ENCODE assay signal across 15 mouse cellular contexts in genomic region chr3:21644086-21644485, GRCm38 (mm10).
DNase-seq lines count a peak whose midpoint lies in the region; ATAC-seq and TF ChIP-seq lines count a peak whose summit lies in the region.
"Had no signal": no experiment of that assay in that cellular context is flagged by ENCODE, and none has a peak within 500 bp of the region (broad histone marks: within the 10 kb centered on the region; RNA-seq: fewer than 3 reads in every experiment).

No protein-coding gene starts in this region.

- no peaks in the 10 kb centered on the region for H3K4me1 ChIP-seq in kidney, embryonic 14.5 days (ENCODE audit: control insufficient read depth, insufficient read depth, low read length)
- H3K4me1 ChIP-seq in midbrain, postnatal 0 days (ENCODE audit: insufficient read depth, low read length): no peaks in the 10 kb centered on the region
- H3K4me1 ChIP-seq in midbrain, embryonic 13.5 days (replicated peaks): no peaks in the 10 kb centered on the region
- H3K4me1 ChIP-seq: hindbrain, embryonic 13.5 days; megakaryocyte, embryonic 14.5 days; neural tube, embryonic 12.5 days had no signal

- DNase-seq in kidney, adult 11 months: peak; percentile 4
- DNase-seq in midbrain, postnatal 0 days (ENCODE audit: low spot score): peak; percentile 20
- DNase-seq in cerebellum, adult 9-10 months: peak; percentile 93
- DNase-seq in Muller cell, postnatal 12 days (ENCODE audit: inconsistent ontology term): no peak
- DNase-seq in gastrocnemius, postnatal 36 days: no peak
- DNase-seq: right cerebral cortex, postnatal 4 days; thymus, adult 18-20 months had no signal

- no peak overlapping the region for H3K9ac ChIP-seq in kidney, embryonic 14.5 days (ENCODE audit: low read depth, low read length)
- no peak overlapping the region for H3K9ac ChIP-seq in midbrain, postnatal 0 days (replicated peaks; ENCODE audit: low read length, poor library complexity, severe bottlenecking)
- no peak overlapping the region for H3K9ac ChIP-seq in midbrain, embryonic 13.5 days (replicated peaks)
- H3K9ac ChIP-seq: hindbrain, embryonic 13.5 days; neural tube, embryonic 12.5 days had no signal

- intact Hi-C loops in gastrocnemius, postnatal 36 days (cut with DNase I): no loop called here

- H3K4me2 ChIP-seq in kidney, embryonic 14.5 days (replicated peaks; ENCODE audit: low read depth, low read length): no peak overlapping the region
- no peak overlapping the region for H3K4me2 ChIP-seq in midbrain, postnatal 0 days (ENCODE audit: low read depth, low read length, poor library complexity, severe bottlenecking)
- H3K4me2 ChIP-seq in midbrain, embryonic 13.5 days (replicated peaks): no peak overlapping the region
- H3K4me2 ChIP-seq: hindbrain, embryonic 13.5 days; liver, embryonic 11.5 days; neural tube, embryonic 12.5 days had no signal

- no peaks in the 10 kb centered on the region for H3K27me3 ChIP-seq in kidney, embryonic 14.5 days (ENCODE audit: control insufficient read depth, insufficient read depth, low read length)
- H3K27me3 ChIP-seq in midbrain, postnatal 0 days (ENCODE audit: insufficient read depth, low read length): no peaks in the 10 kb centered on the region
- no peaks in the 10 kb centered on the region for H3K27me3 ChIP-seq in midbrain, embryonic 13.5 days
- H3K27me3 ChIP-seq: CH12.LX; hindbrain, embryonic 13.5 days; megakaryocyte, embryonic 14.5 days; neural tube, embryonic 12.5 days had no signal

- no peak for ATAC-seq in kidney, embryonic 14.5 days (ENCODE audit: low FRiP score, low TSS enrichment)
- ATAC-seq in midbrain, postnatal 0 days (ENCODE audit: low FRiP score): no peak
- ATAC-seq in midbrain, embryonic 13.5 days: no peak
- ATAC-seq: intestine, embryonic 16.5 days had no signal

- no peak overlapping the region for H3K4me3 ChIP-seq in kidney, embryonic 14.5 days (ENCODE audit: low read length)
- no peak overlapping the region for H3K4me3 ChIP-seq in midbrain, postnatal 0 days (ENCODE audit: low read depth, low read length)
- no peak overlapping the region for H3K4me3 ChIP-seq in midbrain, embryonic 13.5 days (replicated peaks)
- H3K4me3 ChIP-seq: hindbrain, embryonic 13.5 days; megakaryocyte, embryonic 14.5 days; neural tube, embryonic 12.5 days had no signal

- H3K36me3 ChIP-seq in kidney, embryonic 14.5 days (ENCODE audit: control insufficient read depth, insufficient read depth, low read length): no peaks in the 10 kb centered on the region
- no peaks in the 10 kb centered on the region for H3K36me3 ChIP-seq in midbrain, postnatal 0 days (ENCODE audit: insufficient read depth, low read length)
- H3K36me3 ChIP-seq in midbrain, embryonic 13.5 days: no peaks in the 10 kb centered on the region
- H3K36me3 ChIP-seq: hindbrain, embryonic 13.5 days; neural tube, embryonic 12.5 days had no signal

- H3K27ac ChIP-seq in kidney, embryonic 14.5 days (ENCODE audit: low read depth, low read length): no peak overlapping the region
- no peak overlapping the region for H3K27ac ChIP-seq in midbrain, postnatal 0 days (ENCODE audit: low read depth, low read length)
- H3K27ac ChIP-seq in midbrain, embryonic 13.5 days: no peak overlapping the region
- H3K27ac ChIP-seq: hindbrain, embryonic 13.5 days; neural tube, embryonic 12.5 days had no signal

- WGBS in kidney, embryonic 14.5 days: 57% methylated on average over 2 of the region's 2 CpGs
- 63% methylated on average over 2 of the region's 2 CpGs for WGBS in midbrain, postnatal 0 days
- WGBS in midbrain, embryonic 13.5 days: 78% methylated on average over 2 of the region's 2 CpGs

- TF ChIP-seq CTCF in midbrain, postnatal 0 days (IDR thresholded peaks at IDR 0.05): no peak

- no peaks in the 10 kb centered on the region for H3K9me3 ChIP-seq in kidney, embryonic 14.5 days (ENCODE audit: control insufficient read depth, low read length)
- no peaks in the 10 kb centered on the region for H3K9me3 ChIP-seq in midbrain, postnatal 0 days (ENCODE audit: low read length)
- H3K9me3 ChIP-seq in midbrain, embryonic 13.5 days: no peaks in the 10 kb centered on the region
- H3K9me3 ChIP-seq: hindbrain, embryonic 13.5 days; megakaryocyte, embryonic 14.5 days; neural tube, embryonic 12.5 days had no signal

Comparison
In these comparisons a context has a peak if more than half of its experiments do, and no peak if none do; other contexts are left out.
1. DNase-seq: peak in kidney, adult 11 months (single experiment), midbrain, postnatal 0 days (single experiment) and cerebellum, adult 9-10 months (single experiment); none in Muller cell, postnatal 12 days (single experiment) and gastrocnemius, postnatal 36 days (0 of 2).